Mouse (Mus musculus) C2C12 (cell line): ENCODE results near the gene Parp11.

Experiments used
- CTCF ChIP-seq: IDR thresholded peaks from one replicate; pipeline ENCODE4 v1.5.1; 2011; ENCODE audit not compliant: control insufficient read depth, insufficient read depth, insufficient read length
- MAX ChIP-seq: IDR thresholded peaks from one replicate; pipeline ENCODE4 v1.6.1; 2011; ENCODE audit warnings: mild to moderate bottlenecking, control low read depth
- MYOD1 ChIP-seq: IDR thresholded peaks from one replicate; pipeline ENCODE4 v1.6.1; 2011; ENCODE audit warnings: low read depth; ENCODE audit not compliant: control insufficient read depth, insufficient read length
- MYOG ChIP-seq: IDR thresholded peaks from one replicate; pipeline ENCODE4 v1.6.1; 2011; ENCODE audit not compliant: control insufficient read depth, insufficient read length; ENCODE audit errors: extremely low read depth
- USF1 ChIP-seq: IDR thresholded peaks from one replicate; pipeline ENCODE4 v1.6.1; 2011; ENCODE audit warnings: low read depth, mild to moderate bottlenecking, control low read depth, moderate library complexity

DNA sequence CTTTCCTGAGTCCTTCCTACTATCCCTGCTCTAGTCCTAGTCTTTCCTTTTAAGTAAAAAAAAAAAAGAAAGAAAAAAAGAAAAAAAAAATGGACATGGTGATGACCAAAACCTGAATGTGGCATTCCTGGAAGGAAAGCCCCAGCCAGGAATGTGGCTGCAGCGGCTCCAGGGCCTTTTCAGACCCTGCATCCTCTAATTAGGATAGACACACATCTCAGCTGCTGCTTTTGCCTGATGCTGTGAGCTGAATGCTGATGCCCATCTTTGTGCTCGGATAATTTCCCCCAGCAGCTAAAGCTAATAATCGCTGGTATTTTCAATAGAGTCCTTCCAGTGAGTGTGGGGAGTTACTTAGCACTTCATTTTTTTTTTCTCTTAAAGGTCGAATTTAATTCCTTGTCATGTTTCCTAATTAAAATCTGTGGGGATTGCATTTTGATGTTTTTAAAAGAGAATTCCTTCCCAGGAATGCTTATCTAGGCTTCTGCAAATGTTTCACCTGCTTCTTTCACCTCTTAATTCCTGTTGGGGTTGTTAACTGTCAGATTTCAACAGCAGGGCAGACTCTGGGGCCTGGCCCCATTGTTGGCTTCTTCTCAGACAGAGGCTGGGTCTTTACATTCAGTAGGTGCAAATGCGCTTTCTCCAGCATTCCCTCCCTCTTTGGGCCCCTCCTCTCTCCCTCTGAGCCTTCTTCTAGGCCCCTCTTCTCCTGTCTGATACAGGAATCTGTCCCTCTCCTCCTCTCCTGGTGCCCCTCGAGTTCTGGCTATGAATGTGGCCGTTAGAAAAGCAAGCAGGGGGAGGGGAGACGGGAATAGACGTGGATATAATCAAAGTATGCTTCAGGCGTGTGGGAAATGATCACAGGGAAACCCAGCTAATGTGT lies 3.1 kb downstream of the Parp11 start:
- no peak for TF ChIP-seq CTCF
- no peak for TF ChIP-seq MAX
- no peak for TF ChIP-seq MYOG
- TF ChIP-seq USF1, result no peak
- TF ChIP-seq MYOD1, result no peak
